Mouse (Mus musculus) brain, embryonic 14.5 days (tissue): ENCODE data around the gene Ms4a12.
A peak's percentile ranks its signal among the peaks of the same experiment; 100 is the strongest.

Source experiments
- CTCF ChIP-seq: fragments of 200-500 bp; IDR thresholded peaks from 2 replicates; pipeline ENCODE4 v1.5.1; 2012; ENCODE audit warnings: inconsistent platforms, mild to moderate bottlenecking, moderate library complexity, borderline replicate concordance; ENCODE audit not compliant: insufficient read depth, insufficient read length; ENCODE audit errors: extremely low read depth
- POLR2A ChIP-seq: fragments of 200-500 bp; IDR thresholded peaks from 2 replicates; pipeline ENCODE4 v1.6.1; 2012; ENCODE audit warnings: mild to moderate bottlenecking, inconsistent platforms, borderline replicate concordance; ENCODE audit not compliant: poor library complexity, insufficient read depth, insufficient read length, severe bottlenecking; ENCODE audit errors: extremely low read depth

GRCm38 (mm10) chr19:11165172-11165571, 67.1 kb downstream of the Ms4a12 start, which contains the start of gene 1700025F22Rik:
- TF ChIP-seq CTCF (peak; percentile 21; the same call in 1 of the 2 replicates), POLR2A (no peak)
